Mouse (Mus musculus) frontal cortex, postnatal 10 days (tissue): Measurements from ENCODE around the gene Cela2a.
A peak's percentile ranks its signal among the peaks of the same experiment; 100 is the strongest.
"Not testable (repeated sequence)": the region's sequence is repeated elsewhere in the genome, so short reads cannot be mapped to it uniquely, and the experiment has no call there.

Experiments
- DNase-seq, 2 experiments: peaks; one replicate each; pipeline ENCODE4 v3.0.0; 2022; ENCODE audit warnings: low spot score in 2 of 2, mixed read lengths in 1 of 2

The Cela2a gene

DNA sequence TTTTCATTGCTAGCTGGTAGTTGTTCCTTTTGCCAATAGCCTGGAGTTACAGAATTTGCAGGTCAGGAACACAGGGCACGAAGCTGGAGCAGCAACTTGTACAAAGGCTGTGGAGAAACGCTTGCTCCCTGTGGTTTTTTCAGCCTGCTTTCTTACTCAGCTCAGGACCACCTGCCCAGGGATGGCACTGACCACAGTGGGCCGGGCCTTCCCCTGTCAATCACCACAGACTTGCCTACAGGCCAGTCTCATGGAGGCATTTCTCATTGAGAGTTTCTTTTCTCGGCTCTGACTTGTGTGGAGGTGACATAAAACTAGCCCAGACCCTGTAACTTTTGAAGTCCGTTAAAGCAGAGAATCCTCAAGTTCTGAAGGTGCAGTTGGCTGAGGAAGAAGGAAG lies 28.4 kb downstream of the Cela2a start:
- DNase-seq: no peak

DNA sequence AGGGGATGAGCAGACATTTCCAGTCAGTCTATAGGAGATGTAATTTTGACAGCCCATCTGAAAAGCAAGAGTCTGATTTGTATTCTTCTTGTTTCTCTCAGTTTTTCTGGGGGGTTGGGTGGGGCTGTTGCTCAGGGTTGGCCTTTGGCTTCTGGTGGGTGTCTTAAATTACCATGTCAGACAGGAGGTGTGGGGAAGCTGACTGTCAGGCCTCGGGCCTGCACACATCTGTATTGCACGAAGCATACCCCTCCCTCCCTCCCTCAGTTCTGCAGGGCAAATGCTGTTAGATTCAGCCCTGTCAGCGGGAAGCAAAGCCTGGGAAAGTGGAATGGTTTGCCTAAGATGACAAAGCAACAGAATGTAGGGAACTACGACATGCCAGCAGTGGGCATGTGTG lies 29.0 kb downstream of the Cela2a start:
- DNase-seq: no peak

DNA sequence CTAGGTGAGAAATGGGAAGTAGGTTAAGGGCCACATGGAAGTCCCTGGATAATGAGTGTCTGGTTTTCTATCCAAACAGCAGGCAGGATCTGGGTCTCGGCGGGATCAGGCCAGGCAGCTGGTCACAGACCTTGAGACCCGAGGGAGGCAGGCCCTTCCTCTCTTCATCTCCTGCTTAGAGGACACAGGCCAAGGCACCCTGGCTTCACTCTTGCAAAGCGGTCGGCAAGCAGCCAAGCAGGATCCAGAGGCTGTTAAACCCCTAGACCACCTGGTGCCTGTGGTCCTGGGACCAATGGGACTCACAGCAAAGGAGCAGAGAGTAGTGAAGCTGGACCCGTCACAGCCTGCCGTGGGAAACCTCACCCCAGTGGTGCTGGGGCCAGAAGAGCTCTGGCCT lies 29.6 kb downstream of the Cela2a start:
- no peak for DNase-seq

DNA sequence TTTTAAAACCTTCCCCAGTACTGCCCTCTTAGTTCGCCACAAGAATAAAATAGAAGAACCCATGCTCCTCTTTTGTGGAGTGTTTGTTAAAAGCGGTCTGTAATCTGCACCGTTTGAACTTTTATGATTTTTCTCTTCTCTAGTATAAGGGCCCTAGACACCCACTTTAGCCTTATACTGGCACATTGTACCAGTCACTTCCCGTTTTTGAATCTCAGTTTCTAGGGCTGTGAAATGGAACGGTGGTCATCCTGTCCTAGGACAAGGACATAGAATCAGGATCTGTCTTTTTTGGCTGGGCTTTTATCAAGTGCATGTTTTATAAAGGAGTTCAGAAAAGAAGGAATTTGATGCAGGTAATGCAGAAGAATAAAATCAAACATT lies 31.8 kb downstream of the Cela2a start:
- DNase-seq: no peak

DNA sequence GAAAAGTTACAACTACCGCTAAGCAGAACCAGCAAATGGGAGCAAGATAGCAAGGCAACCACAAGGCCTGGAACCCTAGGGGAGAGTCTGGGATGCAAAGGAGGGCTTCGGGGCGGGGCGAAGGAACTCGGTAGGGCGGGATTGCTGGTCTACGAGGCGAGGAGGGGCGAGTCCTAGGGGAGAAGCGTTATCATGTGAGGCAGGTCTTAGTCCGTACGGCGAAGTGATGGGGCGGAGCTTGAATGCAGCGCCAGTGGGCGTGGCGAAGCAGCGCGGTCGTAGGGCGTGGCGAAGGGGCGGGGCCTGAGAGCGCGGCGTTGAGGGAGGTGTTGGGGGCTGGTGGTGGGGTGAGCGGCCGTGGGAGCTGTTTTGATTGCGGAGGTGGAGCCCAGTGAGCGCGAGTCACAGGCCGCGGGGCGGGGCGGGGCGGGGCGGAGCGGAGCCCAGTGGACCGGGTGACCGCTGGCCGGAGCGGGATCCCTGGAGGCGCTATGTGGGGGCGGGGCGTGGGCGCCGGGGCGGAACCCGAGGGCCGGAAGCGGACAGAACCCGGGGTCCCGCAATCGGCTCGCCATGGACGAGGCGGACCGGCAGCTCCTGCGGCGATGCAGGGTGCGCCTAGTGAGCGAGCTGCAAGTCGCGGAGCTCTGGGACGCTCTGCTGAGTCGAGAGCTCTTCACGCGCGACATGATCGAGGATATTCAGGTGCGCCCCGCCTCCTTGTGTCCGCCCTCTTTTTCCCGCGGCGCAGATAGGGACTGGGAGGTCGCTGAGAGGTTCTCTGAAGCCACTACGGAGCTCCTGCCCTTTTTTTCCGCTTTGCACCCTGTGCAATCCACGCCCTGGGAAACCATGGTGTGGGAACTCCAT lies 32.4 kb downstream of the Cela2a start, which contains the start of gene Casp9:
Casp9 (plus strand) TSS at position 331 of the 870 bp plus-strand sequence.
- DNase-seq: peak; percentile 92 to 96

DNA sequence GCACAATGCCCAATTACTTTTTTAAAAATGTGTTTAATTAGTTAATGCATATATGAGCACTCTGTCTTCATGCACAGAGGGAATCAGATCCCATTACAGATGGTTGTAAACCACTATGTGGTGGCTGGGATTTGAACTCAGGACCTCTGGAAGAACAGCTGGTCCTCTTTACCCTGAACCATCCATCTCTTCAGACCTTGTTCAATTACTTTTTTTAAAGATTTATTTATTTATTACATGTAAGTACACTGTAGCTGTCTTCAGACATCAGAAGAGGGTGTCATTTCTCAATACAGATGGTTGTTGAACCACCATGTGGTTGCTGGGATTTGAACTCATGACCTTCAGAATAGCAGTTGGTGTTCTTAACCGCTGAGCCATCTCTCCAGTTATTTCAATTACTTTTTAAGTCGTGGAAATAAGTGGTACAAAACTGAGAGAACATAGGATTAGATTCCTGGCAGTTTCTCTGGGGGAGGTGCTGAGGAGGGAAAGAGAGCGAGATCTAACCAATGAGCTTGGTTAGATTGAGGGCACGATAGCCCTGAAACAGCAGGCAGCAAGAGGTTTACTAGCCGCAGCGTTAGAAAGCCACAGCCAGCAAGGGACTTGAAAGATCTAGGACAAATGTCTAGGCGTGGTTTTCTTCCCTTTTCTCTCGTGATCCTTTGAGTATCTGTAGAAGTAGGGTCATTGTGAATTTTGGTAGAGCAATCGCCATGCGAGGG lies 33.2 kb downstream of the Cela2a start:
- DNase-seq: no peak

DNA sequence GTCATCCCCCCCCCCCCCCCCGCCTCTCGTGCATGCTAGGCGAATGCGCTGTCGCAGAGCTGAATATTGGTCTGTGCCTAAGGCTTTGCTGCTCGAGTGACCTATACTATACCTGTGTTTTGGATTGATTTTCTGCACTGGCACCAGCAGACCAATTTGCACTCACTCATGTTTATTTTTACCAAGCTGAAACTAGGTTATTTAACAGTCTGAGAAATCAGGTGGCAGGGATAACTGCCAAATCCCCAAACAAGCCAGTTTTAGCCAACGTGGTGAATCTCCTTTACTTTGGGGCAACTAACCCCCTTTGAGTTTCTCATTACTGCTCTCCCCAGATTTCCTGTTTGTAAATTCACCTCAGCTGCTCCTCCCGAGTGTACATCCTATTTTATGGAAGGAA lies 34.0 kb downstream of the Cela2a start:
- no peak for DNase-seq

DNA sequence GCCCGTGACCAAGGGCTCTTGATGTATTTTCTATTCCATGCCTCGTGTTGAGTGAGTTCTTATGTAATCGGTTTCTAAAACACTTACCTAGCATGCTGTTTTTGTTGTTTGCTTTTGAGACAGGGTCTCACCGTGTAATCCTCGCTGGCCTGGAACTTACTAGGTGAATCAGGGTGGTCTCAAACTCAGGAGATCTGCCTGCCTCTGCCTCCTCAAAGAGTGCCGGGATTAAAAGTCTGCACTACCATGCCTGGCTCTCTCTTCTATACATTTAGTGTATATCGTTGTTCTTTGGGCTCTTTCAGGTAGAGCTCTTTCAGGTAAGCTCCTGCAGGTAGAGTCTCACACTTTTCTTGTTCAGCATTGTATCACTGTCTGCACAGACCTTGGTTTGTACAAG lies 34.5 kb downstream of the Cela2a start:
- DNase-seq: no peak

DNA sequence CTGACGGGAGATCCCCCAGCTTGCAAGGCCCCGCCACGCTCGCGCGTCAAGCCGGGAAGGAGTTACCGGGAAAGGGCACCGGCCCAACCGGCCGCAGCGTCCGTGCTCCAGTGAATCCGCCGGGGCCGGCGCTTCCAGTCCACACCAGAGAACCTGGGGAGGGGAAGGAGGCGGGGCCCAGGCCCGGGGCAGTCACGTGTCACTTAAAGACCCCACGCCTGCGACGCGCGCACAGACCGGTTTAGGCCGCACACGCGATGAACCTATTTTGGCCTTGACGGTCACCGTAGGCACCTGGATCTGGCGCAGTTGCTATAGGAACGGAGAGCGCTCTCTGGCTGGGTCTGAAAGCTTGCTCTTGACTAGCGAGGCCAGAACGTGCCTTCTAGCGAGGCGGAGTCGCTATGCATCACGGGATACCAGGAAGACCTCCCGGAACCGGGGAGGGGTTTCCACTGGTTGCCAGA lies 35.4 kb downstream of the Cela2a start, which contains the start of gene Dnajc16:
Dnajc16 (minus strand) TSS at position 408 of the 467 bp plus-strand sequence.
- DNase-seq: peak; percentile 97 to 98

DNA sequence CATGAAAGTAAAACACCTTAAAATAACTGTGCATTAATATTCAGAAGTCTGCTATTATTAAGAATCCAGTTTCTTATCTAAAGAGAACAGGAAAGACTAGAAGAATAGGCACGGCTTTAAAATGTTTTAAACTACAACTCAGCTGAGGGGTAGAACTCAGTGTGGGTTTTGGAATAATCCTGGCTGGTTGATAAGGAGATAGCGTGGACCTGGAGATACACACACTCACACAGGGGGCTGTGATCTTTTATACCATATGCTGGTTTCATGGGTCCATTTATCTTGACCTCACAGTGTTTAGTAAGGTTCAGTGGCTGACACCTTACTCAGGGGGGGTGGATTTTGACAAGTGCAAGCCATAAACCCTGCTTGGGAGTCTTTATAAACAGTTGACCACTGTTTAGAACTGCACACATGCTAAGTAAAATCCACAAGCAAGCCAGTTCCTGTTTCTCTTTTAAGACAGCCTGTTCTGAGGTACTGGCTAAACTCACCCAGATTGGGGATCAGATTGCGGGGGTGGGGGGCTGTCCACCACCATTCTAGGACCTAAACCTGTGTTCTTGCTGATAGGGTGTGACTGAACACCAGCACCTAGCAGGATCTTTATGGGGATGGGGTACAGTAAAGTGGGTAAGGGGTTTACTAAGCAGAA lies 36.3 kb downstream of the Cela2a start:
- no peak for DNase-seq

DNA sequence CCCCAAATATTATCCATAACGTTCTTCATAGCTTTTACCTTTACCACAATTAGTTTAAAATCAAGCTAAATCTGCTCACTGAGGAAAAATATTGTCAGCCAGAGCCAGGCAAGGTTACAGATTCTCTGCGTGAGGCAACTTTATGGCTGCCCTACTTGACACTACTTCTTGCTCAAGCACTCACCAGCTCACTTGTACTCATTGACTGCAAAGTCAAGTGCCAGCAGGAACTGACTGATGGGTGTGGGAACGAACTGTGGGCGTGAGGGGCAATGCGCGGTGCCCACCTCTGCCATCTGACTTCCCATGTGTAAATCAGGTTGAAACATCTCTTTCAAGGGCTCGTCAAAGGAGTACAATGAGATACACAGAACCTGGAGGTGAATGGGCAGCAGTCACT lies 38.5 kb downstream of the Cela2a start:
- DNase-seq: no peak

DNA sequence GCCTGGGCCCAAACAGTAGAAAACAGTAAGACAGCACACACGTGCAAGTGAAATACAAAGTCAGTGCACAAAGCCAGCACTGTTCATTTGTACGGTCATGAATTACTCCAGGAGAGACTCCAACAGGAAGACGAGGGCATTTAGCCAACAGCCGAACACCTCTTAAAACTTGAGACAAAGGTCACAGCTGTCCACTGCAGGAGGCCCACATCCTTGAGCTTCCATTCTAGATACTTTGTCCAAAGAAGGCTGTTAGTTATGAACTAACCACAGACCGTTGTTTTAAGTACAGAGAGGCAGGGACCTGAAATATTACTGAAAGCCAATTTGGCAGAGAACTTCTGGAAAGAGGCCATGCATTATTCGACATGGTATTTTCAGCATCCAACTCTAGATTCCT lies 38.9 kb downstream of the Cela2a start:
- no peak for DNase-seq

DNA sequence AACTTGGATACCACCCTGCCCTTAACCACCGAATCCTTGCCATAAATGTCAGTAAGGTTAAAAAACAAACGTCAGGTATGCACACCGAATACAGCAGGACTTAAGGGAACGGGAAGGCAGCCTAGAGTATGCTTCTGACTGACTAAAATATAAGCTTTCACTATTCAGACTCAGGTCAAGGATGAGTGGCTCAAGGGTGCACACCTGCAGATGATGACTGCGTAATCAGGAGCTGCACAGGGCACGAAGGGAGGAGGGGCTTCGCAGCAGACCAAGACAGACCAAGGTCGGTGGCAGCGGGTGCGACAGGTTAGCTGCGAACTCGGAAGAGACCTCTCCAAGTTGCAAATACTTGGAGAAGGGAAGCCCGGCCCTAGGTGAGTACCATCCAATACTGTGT lies 39.8 kb downstream of the Cela2a start:
- DNase-seq: no peak

DNA sequence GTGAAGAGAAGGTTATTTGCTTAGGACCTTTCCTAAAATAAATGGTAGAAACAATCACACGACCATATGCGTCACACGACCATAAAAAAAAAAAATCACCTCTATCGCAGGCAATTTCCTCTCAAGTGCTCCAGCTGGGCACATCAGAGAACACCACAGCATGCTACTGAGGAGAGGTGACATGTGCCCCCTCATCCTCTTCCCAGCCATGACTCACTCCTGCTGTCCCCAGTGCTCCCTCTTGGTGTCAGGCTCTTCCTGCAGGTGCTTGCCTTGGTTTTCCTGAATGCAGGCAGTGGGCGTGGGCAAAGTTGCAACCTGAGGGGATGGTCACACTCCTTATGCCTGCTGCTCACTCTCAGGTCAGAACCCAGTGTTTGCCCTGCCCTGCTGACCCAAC lies 41.1 kb downstream of the Cela2a start:
- DNase-seq: no peak

DNA sequence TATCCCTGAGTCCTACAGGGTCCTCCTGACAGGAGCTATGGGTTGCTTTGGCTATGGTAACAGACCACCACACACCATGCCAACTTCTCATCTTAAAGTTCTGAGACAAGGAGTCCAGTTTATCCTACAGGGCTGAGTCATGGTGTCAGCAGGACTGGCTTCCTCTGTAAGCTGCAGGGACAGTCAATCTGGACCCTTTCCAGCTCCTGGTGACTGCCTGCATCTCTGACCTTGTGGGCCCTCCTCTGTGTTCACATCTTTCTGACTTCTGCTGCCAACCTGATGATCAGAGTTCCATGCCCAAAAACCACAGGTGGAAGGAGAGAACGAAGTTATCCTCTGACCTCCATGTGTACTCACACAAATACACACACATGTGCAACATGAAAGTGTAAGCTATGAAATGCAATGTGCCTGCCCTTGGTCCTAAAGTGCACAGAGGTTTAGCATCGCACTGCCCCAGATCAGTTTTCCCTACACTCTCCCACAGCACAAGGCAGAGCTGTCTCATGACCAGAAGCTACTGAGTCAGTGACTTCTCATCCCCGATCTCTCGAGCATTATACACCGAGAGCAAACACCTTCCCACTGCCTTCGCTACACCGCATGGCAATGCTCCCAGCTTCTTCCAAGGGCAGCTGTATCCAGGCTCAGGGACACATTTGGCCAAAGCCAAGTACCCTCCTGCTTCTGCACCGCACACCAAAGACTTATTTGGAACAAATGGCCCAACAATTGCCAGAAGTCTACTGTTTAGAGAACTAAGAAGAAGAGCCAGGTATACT lies 44.6 kb downstream of the Cela2a start:
- DNase-seq: no peak

DNA sequence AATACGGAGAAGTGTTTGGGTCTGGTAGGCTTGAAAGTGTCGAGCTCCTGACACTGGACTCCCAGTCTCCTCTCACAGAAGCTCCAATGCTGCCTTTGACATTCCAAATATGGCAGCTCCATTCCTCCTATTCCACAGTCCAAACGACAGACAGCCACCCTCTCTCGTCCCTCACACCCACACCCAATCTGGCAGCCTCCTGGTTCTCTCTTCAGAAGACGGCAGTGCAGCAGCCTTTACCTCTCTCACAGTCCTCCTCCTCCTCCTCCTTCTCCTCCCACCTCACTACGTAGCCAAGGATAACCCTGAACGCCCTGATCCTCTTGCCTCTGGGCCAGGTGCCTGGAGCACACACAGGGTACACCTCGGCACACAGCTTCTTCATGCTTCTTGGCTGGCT lies 46.1 kb downstream of the Cela2a start:
- no peak for DNase-seq

DNA sequence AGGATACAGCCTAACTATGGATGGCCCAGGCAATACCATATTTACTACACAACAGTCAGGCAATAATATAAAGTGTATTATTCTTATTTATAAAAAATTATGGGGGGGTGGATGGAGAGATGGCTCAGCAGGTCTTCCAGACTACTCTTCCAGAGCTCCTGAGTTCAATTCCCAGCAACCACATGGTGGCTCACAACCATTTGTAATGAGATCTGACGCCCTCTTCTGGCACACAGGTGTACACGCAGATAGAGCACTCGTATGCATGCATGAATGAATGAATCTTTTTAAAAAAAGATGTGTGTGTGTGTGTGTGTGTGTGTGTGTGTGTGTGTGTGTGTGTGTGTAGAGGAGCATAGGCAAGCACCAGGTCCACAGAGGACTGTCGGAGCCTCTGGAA lies 52.9 kb downstream of the Cela2a start:
- not testable (repeated sequence) for DNase-seq

DNA sequence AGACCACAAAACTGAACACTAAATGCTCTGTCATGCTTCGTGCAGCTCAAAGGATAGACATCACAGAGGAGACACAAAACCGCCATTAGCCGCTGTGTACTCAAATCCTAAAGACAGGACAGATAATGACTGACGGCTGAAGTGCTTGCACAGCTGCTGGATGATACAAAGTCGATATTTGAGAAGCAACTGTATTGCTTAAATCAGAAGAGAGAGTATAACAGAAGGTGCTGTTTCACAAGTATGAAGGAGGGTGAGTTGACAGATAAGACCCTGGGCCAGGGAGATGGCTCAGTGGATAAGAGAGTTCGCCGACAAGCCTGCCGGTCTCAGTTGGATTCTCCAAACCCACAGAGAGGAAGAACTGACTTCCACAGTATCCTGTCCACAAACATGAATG lies 54.1 kb downstream of the Cela2a start:
- DNase-seq: no peak

DNA sequence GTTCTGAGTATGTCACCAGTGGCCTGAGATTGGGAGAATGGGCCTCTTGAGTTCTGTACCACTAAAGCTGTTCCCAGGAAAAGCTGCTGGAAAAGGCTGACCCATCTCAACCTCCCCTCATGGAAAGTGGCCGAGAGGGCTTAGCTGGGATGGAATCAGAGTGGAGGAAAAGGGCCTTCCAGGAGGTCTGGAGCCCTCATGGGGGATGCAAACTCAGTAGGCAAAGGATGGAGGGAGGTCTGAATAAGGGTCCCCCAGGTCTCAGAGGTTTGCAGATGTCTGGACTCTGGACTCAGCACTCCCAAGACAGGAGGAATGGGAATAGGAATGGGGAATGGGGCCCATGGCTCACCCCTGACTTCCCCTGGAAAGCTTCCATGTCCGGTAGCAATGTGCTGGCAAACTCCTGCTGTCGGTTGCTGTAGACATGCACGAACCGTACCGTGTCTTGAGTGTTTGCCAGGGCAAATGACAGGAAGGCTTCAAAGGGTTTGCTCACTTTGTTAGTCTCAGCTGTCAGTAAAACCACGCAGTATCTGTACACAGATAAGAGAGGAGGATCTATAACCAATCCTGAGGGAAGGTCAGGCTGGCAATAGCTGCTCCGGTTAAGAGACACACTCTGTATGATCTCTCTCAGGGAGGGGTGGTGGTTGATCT lies 56.3 kb downstream of the Cela2a start:
- no peak for DNase-seq

DNA sequence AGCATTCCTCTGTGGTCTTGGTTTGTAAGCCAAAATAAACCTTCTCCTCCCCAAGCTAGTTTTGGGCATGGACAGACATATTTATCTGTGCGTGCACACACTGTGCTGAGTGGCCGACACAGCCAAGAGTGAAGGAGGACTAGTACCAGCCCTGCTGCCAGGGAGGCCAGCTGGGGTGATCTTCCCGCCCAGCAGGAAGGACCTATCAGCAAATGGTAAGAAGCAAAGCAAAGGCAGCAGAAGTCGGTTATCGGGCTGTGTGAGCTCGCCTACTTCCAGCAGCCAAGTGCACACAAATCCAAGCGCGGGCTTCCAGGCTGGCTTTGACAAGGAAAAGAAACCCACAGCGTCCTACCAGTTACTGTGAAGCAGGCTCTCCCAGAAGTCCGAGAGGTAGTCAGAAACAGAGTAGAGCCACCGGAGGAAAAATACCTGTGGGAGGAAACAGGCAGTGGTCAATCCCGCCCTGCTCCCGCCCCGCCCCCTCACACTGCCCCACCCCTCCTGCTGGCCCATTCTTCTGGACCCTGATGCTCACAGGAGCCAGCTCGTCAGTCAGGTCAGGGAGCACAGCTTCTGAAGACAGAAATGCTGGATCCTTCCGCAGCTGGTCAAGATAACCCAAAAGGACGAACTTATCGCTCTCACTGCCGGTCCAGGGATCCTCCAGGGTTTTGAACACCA lies 58.5 kb downstream of the Cela2a start:
- no peak for DNase-seq
